Mouse (Mus musculus): ENCODE measurements around the gene Ppil6.
"Not testable (repeated sequence)": the region's sequence is repeated elsewhere in the genome, so short reads cannot be mapped to it uniquely, and the experiment has no call there.

Gene Ppil6

GRCm38 (mm10) chr10:41477278-41478181 is 12.7 kb upstream of the Ppil6 start:
- DNase-seq (ENCODE audit: low spot score) = peak; percentile 39

GRCm38 (mm10) chr10:41479961-41480360 is 10.3 kb upstream of the Ppil6 start:
- DNase-seq (ENCODE audit: low spot score) = no peak

- DNase-seq (ENCODE audit: low spot score) = peak; percentile 51
These were observed 9.0 kb upstream of the Ppil6 start for GRCm38 (mm10) chr10:41480938-41481880.

- no peak for DNase-seq (ENCODE audit: low spot score)
These were observed 7.8 kb upstream of the Ppil6 start for GRCm38 (mm10) chr10:41482446-41482845.

- no peak for DNase-seq (ENCODE audit: low spot score)
These were observed 4.5 kb upstream of the Ppil6 start for GRCm38 (mm10) chr10:41485778-41486177.

GRCm38 (mm10) chr10:41486506-41487170 is 3.6 kb upstream of the Ppil6 start:
- DNase-seq (ENCODE audit: low spot score) = no peak

- no peak for DNase-seq (ENCODE audit: low spot score)
These were observed 1.4 kb upstream of the Ppil6 start for GRCm38 (mm10) chr10:41488877-41489276.

- DNase-seq (ENCODE audit: low spot score) = no peak
These were observed 945 bp upstream of the Ppil6 start for GRCm38 (mm10) chr10:41489294-41489693.

GRCm38 (mm10) chr10:41490518-41490873 is 257 bp downstream of the Ppil6 start:
- DNase-seq (ENCODE audit: low spot score) = no peak

- DNase-seq (ENCODE audit: low spot score) = no peak
These were observed 872 bp downstream of the Ppil6 start for GRCm38 (mm10) chr10:41491111-41491510.

- DNase-seq (ENCODE audit: low spot score) = no peak
These were observed 10.7 kb downstream of the Ppil6 start for GRCm38 (mm10) chr10:41500941-41501340.

- no peak for DNase-seq (ENCODE audit: low spot score)
These were observed 14.8 kb downstream of the Ppil6 start for GRCm38 (mm10) chr10:41504996-41505395.

GRCm38 (mm10) chr10:41505446-41505845 is 15.2 kb downstream of the Ppil6 start:
- not testable (repeated sequence) for DNase-seq (ENCODE audit: low spot score)

- no peak for DNase-seq (ENCODE audit: low spot score)
These were observed 18.9 kb downstream of the Ppil6 start for GRCm38 (mm10) chr10:41509160-41509559.

GRCm38 (mm10) chr10:41514301-41514700 is 24.1 kb downstream of the Ppil6 start:
- no peak for DNase-seq (ENCODE audit: low spot score)

GRCm38 (mm10) chr10:41514921-41515320 is 24.7 kb downstream of the Ppil6 start:
- no peak for DNase-seq (ENCODE audit: low spot score)

GRCm38 (mm10) chr10:41518508-41518980 is 28.3 kb downstream of the Ppil6 start:
- DNase-seq (ENCODE audit: low spot score) = peak; percentile 76

GRCm38 (mm10) chr10:41518981-41519618 is 28.9 kb downstream of the Ppil6 start, which contains the start of gene Cd164:
Cd164 (plus strand) TSS chr10:41519414.
- DNase-seq (ENCODE audit: low spot score) = peak; percentile 89

GRCm38 (mm10) chr10:41519640-41520409 is 29.6 kb downstream of the Ppil6 start:
- DNase-seq (ENCODE audit: low spot score) = peak; percentile 57

GRCm38 (mm10) chr10:41520410-41520673 is 30.1 kb downstream of the Ppil6 start:
- DNase-seq (ENCODE audit: low spot score) = no peak

- DNase-seq (ENCODE audit: low spot score) = no peak
These were observed 33.1 kb downstream of the Ppil6 start for GRCm38 (mm10) chr10:41523386-41523785.

Data from c-Kit-positive CD71-positive TER-119-positive erythroid progenitor cells, embryonic 14.5 days (primary cell).